Mouse (Mus musculus) liver, adult 2 months (tissue): Measurements from ENCODE around the gene Txnrd3. TPM values are rescaled to one million over a fixed set of nuclear protein-coding genes. Genes with fewer than 3 reads are reported as not detected.

Experiments
- DNase-seq: peaks from one replicate; pipeline ENCODE4 v3.0.0-alpha.2; 2011; ENCODE audit warnings: low read depth, low spot score; ENCODE audit errors: extremely low read depth
- H3K27ac ChIP-seq: fragments of 200-500 bp; replicated peaks from 2 replicates; pipeline ENCODE4 v1.5.1; 2012; ENCODE audit warnings: low read depth, mild to moderate bottlenecking, control low read depth, inconsistent platforms, low read length; ENCODE audit not compliant: insufficient read depth
- H3K27me3 ChIP-seq: fragments of 200-500 bp; 2 replicates; pipeline ENCODE4 v1.6.1; 2012; ENCODE audit warnings: mild to moderate bottlenecking, moderate library complexity, low read length, inconsistent platforms; ENCODE audit not compliant: control insufficient read depth, insufficient read depth
- H3K36me3 ChIP-seq: fragments of 200-500 bp; 2 replicates; pipeline ENCODE4 v1.6.1; 2012; ENCODE audit warnings: low read length, inconsistent platforms; ENCODE audit not compliant: control insufficient read depth, insufficient read depth
- H3K4me1 ChIP-seq: fragments of 200-500 bp; 2 replicates; pipeline ENCODE4 v1.6.1; 2011; ENCODE audit warnings: low read length; ENCODE audit not compliant: control insufficient read depth, insufficient read depth
- H3K4me3 ChIP-seq: fragments of 200-500 bp; 2 replicates; pipeline ENCODE4 v1.5.1; 2011; ENCODE audit warnings: low read depth, mild to moderate bottlenecking, control low read depth, low read length, moderate library complexity; ENCODE audit not compliant: insufficient read depth
- H3K79me2 ChIP-seq: fragments of 200-500 bp; 2 replicates; pipeline ENCODE4 v1.6.1; 2012; ENCODE audit warnings: inconsistent platforms, mild to moderate bottlenecking, low read length, moderate library complexity; ENCODE audit not compliant: control insufficient read depth, insufficient read depth
- H3K9ac ChIP-seq: fragments of 200-500 bp; 2 replicates; pipeline ENCODE4 v1.6.1; 2012; ENCODE audit warnings: low read depth, mild to moderate bottlenecking, control low read depth, inconsistent platforms, low read length
- CTCF ChIP-seq: fragments of 200-500 bp; IDR thresholded peaks from 2 replicates; pipeline ENCODE4 v1.5.1; 2011; ENCODE audit warnings: low read depth, low read length, control low read depth
- POLR2A ChIP-seq: fragments of 200-500 bp; IDR thresholded peaks from 2 replicates; pipeline ENCODE4 v1.6.1; 2011; ENCODE audit warnings: low read length, control low read depth; ENCODE audit not compliant: insufficient read depth; ENCODE audit errors: extremely low read depth
- WGBS: fragments of 180-500 bp; shearing (Covaris S2); methylation state at CpG from one replicate; pipeline ENCODE4 v1.1.7; 2018; 5-methylcytosine and 5-hydroxymethylcytosine counted together
- polyA plus RNA-seq: library from polyadenylated mRNA; depleted of rRNA; stranded (reverse); fragments of >200 nt; gene quantifications from 2 replicates; pipeline ENCODE4 v1.2.3, GENCODE M21; 2012
- total RNA-seq: library from RNA; depleted of rRNA; stranded (reverse); fragments of >200 nt; gene quantifications from 2 replicates; pipeline ENCODE4 v1.2.3, GENCODE M21; 2014

Txnrd3 gene
- total and polyA plus RNA-seq, 2 experiments = 4.8 to 5.6 TPM

DNA sequence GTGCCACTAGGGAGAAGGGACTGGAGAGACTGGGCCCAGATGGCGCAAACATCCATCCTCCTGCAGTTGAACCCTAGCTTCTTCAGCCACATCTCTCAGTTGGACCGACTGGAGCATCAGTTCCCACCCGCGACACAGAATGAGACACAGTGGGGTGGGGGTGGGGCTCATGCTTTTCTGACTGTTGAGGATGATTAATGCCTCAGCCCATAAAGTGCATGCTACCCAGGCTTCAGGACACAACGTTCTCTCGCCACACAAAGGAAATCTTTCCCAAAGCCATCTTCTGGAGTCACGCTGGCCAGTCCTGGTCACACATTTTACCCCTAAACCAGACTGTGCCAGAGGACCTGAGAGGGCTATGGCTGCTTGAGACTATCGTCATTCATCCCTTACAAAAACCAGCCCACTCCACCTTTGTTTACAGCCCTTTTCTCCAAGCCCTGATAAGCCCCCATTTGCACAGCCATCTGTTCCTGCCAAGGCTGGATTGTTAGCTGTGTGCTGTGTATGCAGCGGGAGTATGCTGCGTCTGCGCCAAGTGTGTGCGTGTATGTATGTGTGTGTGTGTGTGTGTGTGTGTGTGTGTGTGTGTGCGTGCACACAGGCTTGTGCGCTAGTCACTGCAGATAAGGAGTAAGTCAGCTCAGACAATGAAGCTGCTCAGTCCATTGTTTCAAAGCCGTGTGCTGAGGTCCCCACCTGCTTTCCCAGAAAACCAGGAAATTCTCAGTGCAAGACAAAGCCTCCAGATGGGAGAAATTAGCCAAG is 30.3 kb upstream of the Txnrd3 start:
- DNase-seq = no peak
- H3K4me1 ChIP-seq = no peaks in the 10 kb centered on the region
- no peaks in the 10 kb centered on the region for H3K36me3 ChIP-seq
- 53% methylated on average over 15 of the region's 15 CpGs for WGBS
- no peak overlapping the region for H3K9ac ChIP-seq
- no peaks in the 10 kb centered on the region for H3K79me2 ChIP-seq
- no peak overlapping the region for H3K4me3 ChIP-seq
- no peak for TF ChIP-seq POLR2A
- no peak for TF ChIP-seq CTCF
- no peak overlapping the region for H3K27ac ChIP-seq
- no peaks in the 10 kb centered on the region for H3K27me3 ChIP-seq

DNA sequence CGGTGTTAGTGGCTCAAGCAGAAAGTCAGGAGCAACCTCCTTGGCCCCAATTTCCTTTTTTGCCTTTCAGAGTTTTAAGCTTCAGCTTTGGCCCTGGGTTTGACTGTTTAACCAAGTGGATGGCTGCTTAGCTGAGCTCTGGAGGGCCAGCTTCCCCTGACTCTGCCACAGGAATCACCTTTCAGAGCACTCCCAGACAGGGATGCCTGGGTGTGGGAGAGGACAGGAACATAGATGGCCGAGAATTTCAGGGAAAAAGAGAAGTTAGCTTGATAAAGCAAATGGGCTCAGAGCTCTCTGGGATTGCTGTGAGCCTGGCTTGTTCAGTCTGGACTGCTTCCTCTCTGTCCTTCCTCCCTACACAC is 29.7 kb upstream of the Txnrd3 start:
- no peak for DNase-seq
- H3K27me3 ChIP-seq = no peaks in the 10 kb centered on the region
- H3K79me2 ChIP-seq = no peaks in the 10 kb centered on the region
- H3K4me3 ChIP-seq = no peak overlapping the region
- WGBS = 20% methylated on average over 2 of the region's 2 CpGs
- H3K27ac ChIP-seq = no peak overlapping the region
- no peak overlapping the region for H3K9ac ChIP-seq
- H3K4me1 ChIP-seq = no peaks in the 10 kb centered on the region
- H3K36me3 ChIP-seq = no peaks in the 10 kb centered on the region
- no peak for TF ChIP-seq POLR2A
- TF ChIP-seq CTCF = no peak

GRCm38 (mm10) chr6:89614596-89615372 is 29.0 kb upstream of the Txnrd3 start:
- Histone ChIP-seq H3K27ac (no peak overlapping the region), H3K4me1 (no peaks in the 10 kb centered on the region), H3K79me2 (no peaks in the 10 kb centered on the region), H3K4me3 (no peak overlapping the region), H3K27me3 (no peaks in the 10 kb centered on the region), H3K9ac (no peak overlapping the region), H3K36me3 (no peaks in the 10 kb centered on the region)
- no peak for TF ChIP-seq CTCF
- TF ChIP-seq POLR2A = no peak
- DNase-seq = peak; percentile 12
- WGBS = 64% methylated on average over 7 of the region's 7 CpGs

DNA sequence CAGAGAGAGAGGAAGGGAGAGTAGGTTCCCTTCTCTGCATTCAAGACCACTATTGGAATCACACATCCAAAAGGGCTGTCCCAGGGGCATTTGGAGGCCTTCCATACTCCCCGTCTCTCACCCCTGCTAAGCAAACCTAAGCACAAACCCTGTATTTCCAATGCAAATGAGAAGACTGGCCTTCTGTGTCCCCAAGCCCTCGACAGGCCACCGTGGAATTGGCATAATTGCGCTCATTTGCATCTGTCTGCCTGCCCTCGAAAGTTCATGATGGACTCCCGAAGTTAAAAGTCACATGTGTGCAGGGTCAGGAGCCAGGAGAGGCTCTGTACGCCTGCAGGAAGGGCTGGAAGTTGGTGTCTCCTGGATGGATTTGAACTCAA is 28.4 kb upstream of the Txnrd3 start:
- no peak for DNase-seq
- H3K36me3 ChIP-seq = no peaks in the 10 kb centered on the region

DNA sequence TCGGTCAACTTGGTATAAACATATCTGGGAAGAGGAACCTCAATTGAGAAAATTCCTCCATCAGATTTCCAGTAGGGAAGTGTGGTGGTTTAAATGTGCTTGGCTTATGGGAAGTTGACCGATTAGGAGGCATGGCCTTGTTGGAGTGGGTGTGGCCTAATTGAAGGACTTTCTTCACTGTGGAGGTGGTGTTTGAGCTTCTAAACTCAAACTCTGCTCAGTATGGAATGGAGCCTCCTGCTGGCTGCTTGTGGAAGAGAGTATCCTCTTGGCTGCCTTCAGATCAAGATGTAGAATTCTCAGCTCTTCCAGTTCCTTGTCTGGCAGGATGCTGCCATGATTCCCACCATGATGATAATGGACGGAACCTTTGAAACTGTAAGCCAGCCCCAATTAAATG is 21.1 kb upstream of the Txnrd3 start:
- Histone ChIP-seq H3K27ac (no peak overlapping the region), H3K79me2 (no peaks in the 10 kb centered on the region)
- TF ChIP-seq POLR2A (no peak), CTCF (no peak)

More for the DNA sequence above, 28.4 kb upstream of the Txnrd3 start:
- TF ChIP-seq POLR2A (no peak), CTCF (no peak)
- Histone ChIP-seq H3K4me3 (no peak overlapping the region), H3K4me1 (no peaks in the 10 kb centered on the region), H3K9ac (no peak overlapping the region), H3K27ac (no peak overlapping the region), H3K79me2 (no peaks in the 10 kb centered on the region), H3K27me3 (no peaks in the 10 kb centered on the region)
- WGBS = 54% methylated on average over 7 of the region's 7 CpGs

More for the DNA sequence above, 21.1 kb upstream of the Txnrd3 start:
- Histone ChIP-seq H3K4me1 (no peaks in the 10 kb centered on the region), H3K4me3 (no peak overlapping the region), H3K36me3 (no peaks in the 10 kb centered on the region), H3K9ac (no peak overlapping the region), H3K27me3 (no peaks in the 10 kb centered on the region)
- DNase-seq = peak; percentile 20
- 72% methylated on average over 3 of the region's 3 CpGs for whole genome bisulfite sequencing
